Mouse (Mus musculus) urinary bladder, adult 18-20 months (tissue): ENCODE measurements around the gene Olfr215.
A peak's percentile ranks its signal among the peaks of the same experiment; 100 is the strongest.
"Not testable (repeated sequence)": the region's sequence is repeated elsewhere in the genome, so short reads cannot be mapped to it uniquely, and the experiment has no call there.

Source experiments
- DNase-seq, 2 experiments: peaks; one replicate each; pipeline ENCODE4 v3.0.0; 2022; ENCODE audit warnings: low spot score in 2 of 2, mixed read lengths in 2 of 2

Gene Olfr215

GRCm38 (mm10) chr6:116584095-116584494, at the start of gene Olfr215:
Olfr215 (minus strand) TSS chr6:116584195.
- no peak for DNase-seq

GRCm38 (mm10) chr6:116632129-116632528, 48.1 kb upstream of the Olfr215 start:
- DNase-seq: peak; percentile 65 to 72

DNA sequence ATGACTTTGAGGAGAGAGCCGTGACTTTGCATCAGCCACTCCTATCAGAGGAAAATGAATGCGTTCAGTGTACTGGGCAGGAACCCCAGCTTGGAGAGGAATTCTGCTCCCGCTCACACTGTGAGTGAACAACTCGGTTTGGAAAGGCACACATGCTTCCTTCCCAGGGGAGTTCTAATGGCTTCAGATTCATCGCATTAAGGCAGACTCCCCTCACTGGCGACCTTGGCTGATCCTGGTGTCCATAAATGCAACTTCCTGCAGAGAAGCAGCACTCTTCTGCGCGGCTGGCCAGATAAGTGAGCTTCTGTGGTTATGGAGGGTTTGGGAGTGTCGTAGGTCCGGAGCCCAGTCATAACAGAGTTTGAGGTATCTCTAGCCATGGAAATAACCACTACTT, 45.8 kb upstream of the Olfr215 start:
- DNase-seq: no peak

GRCm38 (mm10) chr6:116628539-116629171, 44.7 kb upstream of the Olfr215 start, which contains the start of gene Zfp422:
Zfp422 (minus strand) TSS chr6:116628999.
- peak in 1 of 2 experiments; percentile 72 for DNase-seq

GRCm38 (mm10) chr6:116628095-116628494, 44.1 kb upstream of the Olfr215 start:
- DNase-seq: no peak

- DNase-seq: not testable (repeated sequence)
Observed at GRCm38 (mm10) chr6:116626417-116626816, 42.4 kb upstream of the Olfr215 start.

DNA sequence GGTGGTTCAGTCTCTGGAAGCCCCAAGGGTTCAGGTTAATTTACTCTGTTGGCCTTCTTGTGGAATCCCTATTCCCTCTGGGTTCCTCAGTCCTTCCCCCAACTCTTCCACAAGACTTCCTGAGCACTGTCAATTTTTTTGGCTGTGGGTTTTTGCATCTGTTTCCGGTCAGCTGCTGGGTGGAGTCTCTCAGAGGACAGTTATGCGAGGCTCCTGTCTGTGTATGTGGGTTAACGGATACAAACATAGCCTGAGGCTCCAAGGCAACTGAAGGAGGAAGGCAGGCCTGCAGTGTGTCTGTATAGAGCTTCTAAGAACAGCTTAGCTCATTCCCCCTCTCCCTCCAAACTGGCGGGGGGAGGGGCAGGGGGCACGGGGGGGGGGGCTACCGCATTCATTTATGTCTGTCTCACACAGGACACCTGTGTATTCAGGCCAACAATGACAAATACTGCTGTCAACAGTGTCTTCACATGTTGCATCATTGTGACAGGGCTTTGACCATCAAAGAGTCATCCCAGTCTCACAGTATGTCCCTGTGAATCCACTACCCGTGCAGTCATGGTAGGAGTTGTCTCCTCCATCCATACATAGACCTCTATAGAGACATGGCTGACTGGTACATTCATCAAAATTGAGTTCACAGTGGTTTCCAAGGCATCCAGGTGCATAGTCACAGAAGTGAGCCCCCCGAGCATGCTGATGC, 37.5 kb upstream of the Olfr215 start:
- DNase-seq: no peak

DNA sequence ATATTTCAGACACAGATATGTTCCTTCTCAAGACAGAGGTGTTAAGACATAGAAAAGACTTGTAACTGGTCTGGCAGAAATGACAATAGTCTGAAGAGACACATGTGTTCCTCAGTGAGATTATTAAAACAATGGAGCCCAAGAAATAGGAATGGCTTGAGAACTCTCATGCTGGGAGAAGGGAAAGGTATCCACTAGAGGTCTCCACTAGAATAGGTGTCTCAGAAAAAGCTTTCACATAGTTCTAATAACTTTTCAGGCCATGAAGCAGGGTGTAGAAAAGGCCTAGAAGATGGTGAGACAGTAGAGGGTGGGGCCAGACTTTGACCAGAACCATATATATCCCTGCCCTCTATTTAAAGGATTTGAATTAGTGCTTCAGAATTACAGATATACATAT, 34.1 kb upstream of the Olfr215 start:
- no peak for DNase-seq

DNA sequence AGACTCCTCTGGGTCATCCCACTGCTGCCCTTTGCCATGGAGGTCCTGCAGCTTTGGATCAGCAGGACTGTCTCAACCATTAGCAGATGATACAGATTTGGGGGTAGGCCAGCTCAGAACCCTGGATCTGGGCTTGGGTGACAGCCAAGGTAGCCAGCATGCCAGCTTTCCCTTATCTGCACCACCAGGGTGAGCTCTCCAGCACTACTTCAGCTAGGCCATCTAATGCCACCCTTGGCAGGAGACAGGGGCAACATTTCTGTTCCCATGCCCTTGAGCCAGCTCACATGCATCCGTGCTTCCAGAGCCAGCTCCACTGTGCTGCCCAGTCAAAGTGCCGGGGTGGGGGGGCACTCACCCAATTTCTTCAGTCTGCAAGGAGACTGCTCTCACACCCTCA, 31.7 kb upstream of the Olfr215 start:
- no peak for DNase-seq

DNA sequence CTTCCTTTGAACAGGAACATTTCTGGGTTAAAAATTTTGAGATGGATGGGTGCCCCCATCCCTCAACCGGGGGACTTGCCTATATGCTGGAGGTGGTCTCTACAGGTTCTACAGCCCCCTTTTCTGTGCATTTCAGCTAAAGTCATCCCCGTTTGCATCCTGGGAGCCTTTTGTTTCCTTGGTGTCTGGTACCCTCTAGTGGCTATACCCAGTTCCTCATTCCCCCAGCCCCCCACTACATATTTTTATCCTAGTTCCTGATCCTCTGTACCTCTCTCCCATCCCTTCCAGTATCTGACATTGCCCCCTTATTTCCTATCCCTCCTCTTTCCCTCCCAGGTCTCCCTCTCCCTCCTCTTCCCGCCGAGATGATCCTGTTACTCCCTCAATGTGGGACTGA, 23.2 kb upstream of the Olfr215 start:
- no peak for DNase-seq

DNA sequence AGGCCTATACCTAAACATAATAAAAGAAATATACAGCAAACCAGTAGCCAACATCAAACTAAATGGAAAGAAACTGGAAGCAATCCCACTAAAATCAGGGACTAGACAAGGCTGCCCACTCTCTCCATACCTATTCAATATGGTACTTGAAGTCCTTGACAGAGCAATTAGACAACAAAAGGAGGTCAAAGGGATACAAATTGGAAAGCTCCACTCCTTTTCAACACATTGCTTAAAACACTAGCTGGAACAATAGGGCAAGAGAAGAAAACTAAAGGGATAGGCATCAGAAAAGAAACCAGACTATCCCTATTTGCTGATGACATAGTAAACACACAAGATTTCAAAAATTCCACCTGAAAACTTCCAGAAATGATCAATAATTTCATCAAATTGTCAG, 17.0 kb upstream of the Olfr215 start:
- not testable (repeated sequence) for DNase-seq

- DNase-seq: no peak
Observed at GRCm38 (mm10) chr6:116569834-116570233, 14.2 kb downstream of the Olfr215 start.

- no peak for DNase-seq
Observed at GRCm38 (mm10) chr6:116554952-116555351, 29.0 kb downstream of the Olfr215 start.

DNA sequence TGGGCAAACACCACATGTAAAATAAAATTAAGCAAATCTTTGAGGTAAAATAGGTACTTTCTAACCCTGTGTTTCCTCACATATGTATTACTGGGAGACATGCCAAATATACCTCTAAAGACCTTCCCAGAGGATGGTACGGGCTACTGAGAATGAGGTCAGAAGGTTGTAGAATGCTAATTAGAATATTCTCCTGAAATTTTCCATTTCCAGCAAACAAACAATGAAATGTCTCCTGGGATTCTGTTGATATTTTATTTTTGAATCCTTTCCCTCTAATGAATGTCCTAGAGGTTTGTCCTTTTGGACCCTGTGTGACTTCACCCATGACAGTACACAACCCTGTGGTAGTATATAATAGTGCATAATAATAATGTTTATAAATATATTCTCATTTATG, 30.1 kb downstream of the Olfr215 start, which contains the start of gene Olfr214:
Olfr214 (plus strand) TSS at position 301 of the 400 bp plus-strand sequence.
- no peak for DNase-seq

DNA sequence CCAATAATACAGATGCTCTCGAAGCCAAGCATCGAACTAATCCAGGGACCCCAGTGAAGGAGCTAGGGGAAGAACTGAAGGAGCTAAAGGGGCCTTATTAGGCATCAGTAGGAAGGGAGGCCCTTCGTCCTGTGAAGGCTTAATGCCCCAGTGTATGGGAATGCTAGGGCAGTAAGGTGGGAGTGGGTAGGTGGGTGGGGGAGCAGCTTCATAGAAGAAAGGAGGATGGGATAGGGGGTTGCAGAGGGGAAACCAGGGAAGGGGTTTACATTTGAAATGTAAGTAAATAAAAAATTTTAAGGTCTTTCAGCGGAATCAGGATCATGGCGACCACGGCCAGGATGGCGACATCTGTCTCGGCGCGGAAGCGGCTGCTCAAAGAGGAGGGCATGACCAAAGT, 33.2 kb downstream of the Olfr215 start, which contains the start of gene Gm5580:
Gm5580 (plus strand) TSS at position 301 of the 400 bp plus-strand sequence.
- not testable (repeated sequence) for DNase-seq

GRCm38 (mm10) chr6:116542500-116542899, 41.5 kb downstream of the Olfr215 start:
- DNase-seq: no peak

DNA sequence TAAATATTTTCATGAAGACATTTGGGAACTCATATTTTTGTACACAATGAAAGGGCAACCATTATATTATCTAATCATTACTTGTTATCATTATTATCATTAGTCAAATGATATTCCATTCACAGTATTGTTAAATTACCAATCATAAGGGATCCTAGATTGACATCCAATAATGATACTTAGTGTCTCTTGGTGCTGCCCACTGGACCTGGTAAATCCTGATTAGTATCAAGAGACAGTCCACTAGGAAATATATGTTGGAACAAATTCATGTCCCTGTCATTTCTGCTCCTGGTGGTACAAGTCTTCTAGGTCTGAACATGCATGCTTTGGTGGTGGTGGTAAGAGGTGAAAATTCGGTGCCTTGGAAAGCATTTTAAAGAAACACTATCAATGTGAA, 45.8 kb downstream of the Olfr215 start, which contains the start of gene Olfr213:
Olfr213 (plus strand) TSS at position 301 of the 400 bp plus-strand sequence.
- DNase-seq: no peak
